Mouse (Mus musculus): ENCODE measurements at regions not wholly inside any gene's neighbourhood (a gene's known extent, or its start where the extent isn't known, plus 50 kb on each side); places are given as distances from the start of the nearest gene placed in this dataset.

DNA sequence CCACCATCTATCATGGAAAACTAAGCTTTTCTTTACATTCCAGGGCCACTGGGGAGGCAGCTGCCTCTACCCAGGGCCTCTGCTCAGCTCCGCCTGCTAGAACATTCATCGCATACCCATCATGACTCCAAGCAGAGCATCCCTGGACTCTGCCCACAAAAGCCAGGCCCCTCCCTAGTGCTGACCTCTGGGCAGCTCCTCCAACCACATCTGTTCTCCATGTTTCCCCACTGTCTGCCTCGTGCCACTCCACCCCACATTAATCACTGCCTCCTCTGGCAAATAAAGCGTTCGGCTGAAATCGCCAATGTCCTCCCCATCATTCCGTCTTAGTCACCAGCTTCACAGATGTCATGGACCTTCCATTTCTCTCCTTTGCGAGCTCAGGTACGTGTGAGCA, 96.2 kb upstream of the Cops8 start:
- DNase-seq (ENCODE audit: low spot score) = no peak

GRCm38 (mm10) chr1:90509371-90509770, 93.4 kb upstream of the Cops8 start:
- no peak for DNase-seq (ENCODE audit: low spot score)

DNA sequence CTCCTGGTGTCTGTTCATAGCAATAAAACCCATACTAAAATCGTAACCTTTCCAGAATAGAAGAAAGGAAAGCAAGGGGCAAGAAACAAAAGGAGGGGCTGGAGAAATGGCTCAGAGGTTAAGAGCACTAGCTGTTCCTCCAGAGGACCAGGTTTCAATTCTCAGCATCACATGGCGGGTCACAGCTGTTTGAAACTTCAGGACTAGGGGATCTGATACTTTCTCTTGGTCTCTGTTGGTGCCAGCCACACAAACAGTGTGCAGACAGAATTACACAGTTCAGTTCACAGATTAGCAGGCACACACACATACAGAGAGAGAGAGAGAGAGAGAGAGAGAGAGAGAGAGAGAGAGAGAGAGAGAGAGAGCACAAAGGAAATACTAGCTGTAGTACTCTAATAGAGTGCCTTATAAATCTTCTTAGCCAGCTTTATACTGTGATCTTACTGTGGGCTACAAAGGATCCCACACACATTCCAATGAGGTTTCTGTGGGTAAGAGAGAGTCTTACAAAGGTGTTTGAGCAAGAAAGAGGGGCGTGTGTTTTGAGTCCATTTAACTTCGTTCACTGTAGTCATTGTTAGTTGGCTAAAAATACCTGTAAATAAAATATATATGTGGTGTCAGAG, 89.2 kb upstream of the Cops8 start:
- no peak for DNase-seq (ENCODE audit: low spot score)

- no peak for DNase-seq (ENCODE audit: low spot score)
Observed at GRCm38 (mm10) chr1:90514176-90514575, 88.6 kb upstream of the Cops8 start.

DNA sequence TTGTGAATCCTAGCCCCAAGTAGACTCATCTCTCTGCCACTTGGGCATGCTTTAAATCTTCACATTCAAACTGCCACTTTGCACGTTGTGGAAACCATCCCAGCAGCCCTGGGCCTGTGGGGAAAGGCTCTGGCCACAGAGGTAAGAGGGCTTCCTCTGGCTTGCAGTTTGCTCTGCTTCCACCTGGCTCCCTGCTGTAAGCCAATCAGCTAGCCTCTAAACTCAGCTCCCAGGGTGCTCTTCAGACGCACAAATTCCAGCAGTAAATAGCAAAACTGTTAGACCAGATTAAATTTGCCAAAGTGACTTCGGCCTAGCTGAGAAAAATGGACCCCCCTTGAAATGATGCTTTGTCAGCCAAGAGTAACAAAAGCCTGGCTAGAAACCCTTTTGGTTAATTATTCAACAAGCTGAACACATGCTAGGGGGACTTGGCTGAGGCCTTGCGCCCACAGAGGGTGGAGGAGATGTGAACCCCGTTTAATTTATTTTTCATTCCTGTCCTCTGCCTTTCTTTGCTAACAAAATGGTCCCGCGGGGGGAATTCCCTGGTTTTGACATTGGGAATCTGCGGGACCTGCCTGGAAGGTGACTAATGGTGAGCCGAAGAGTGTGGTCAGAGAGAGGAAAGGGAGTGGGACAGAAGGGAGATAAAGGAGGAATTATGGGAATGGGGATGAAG, 84.1 kb upstream of the Cops8 start:
- no peak for DNase-seq (ENCODE audit: low spot score)

DNA sequence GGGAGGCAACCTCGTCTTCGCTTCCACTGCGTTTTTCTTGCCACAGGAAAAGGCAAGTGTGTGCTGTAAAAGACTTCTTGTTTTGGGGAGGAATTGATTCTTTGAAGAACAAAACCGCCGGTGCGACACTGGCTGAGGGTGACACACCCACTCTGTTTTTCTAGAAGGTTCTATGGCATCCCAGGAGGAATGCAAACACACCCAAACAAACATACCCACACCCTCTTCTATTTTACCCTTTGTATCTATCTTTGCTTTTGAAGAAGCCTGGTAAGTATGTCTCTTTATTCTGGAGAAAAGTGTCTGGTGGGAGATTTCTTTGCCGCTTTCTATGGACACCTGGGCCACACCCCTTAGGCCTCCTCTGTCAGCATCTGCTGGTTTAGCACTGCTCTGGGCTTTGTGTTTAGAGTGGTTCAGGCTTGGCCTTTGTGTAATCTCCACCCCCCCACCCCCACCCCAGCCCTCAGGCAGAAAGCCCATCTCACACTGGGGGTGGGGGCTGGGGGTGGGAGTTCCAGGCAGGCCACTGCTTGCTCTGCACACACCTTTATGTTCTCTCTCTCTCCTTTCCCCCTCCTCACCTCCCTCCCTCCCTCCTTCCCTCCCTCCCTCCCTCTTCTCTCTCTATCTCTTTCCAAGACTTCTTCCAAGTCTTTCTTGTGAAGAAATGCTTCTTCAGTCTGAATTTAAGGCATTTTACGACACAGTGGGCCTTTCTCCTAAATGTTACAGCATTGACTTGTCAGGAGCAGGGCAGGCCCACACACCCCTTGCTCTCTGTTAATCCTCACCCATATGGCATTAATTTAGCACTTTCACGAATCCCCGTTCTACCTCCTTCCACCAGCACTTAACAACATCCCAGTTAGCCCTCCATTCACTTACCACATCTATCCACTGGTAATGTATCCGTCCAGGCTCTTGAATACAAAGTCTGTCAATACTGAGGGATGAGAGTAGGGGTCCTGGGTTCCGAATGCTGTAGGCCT, 83.2 kb upstream of the Cops8 start:
- no peak for DNase-seq (ENCODE audit: low spot score)

GRCm38 (mm10) chr1:90522294-90522693, 80.5 kb upstream of the Cops8 start:
- DNase-seq (ENCODE audit: low spot score) = no peak

DNA sequence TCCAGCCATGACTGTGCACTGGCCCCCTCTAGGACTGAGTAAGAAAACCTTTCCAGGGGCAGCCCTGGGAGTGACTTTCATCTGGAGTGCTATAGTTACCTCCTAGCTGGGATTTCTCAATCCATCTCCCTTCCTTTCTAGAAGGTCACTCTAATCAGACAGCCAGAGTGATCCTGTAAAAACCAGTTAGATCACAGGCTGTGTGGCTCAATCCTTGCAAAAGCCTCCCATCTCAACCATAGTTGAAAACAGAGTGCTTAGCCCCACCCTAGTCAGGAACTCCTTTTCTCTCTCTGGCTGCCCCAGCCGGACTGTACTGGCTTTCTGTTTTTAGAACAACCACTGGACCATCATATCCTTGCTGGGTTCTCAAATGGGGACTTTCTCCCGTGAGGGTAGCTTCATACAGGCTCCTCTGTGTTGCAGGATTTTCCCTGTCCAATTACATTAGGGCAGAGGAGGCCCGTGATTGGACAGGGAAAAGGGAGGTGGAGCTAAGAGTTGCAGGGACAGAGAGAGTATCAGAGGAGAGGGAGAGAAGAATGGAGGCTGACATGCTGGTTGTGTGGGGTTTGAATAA, 78.0 kb upstream of the Cops8 start:
- no peak for DNase-seq (ENCODE audit: low spot score)

DNA sequence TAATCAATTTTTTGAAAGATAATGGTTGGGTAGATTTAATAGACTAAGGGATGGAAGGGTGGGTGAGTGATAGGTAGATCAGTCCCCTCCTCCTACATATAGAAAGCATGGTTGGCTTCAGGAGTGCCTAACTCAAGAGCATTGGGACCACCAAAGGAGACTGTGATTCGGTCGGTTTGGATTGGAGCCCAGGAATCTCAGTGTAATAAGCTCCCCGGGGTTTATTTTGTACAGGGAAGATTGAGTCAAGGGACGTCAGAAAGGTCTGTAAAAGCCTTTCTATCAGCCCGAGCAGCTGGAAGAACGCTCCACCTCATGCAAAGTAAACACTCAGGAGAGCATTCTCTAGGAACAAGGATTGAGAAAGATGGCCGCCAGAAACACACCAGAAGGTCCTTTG, 76.5 kb upstream of the Cops8 start:
- no peak for DNase-seq (ENCODE audit: low spot score)

DNA sequence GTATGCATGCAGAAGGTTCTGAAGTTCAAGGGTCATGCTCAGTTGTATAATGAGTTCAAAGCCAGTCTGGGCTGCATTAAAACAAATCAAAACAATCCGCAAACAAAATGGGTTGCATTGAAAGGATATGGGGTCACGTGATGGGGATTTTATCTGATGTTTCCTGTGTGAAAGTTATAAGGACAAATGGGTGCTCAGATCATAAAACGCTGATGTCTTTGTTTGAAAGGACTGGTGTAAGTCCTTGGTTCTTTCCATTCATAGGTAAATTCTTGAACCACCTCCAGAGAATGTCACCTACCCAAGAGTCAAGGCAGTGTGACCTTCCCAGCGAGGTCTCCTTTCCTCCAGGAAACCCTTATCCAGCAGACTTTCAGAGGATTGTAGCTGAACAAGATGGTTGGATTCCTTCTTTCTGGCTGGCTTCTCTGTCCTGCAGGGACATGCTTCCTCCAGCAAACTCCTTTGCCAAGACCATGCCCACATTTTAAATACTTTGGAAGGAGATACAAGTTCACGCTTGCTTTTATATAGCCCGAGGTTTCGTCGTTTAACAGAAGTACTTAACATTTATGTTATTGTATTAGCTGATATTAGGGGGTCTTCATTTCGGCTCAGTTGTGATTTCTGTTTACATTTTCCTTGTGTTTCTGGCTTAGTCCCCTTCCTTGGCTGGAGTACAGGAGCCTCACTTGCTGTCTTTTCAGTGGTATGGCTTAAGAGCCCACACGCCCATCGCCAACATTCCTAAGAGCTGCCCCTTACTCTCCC, 74.6 kb upstream of the Cops8 start:
- no peak for DNase-seq (ENCODE audit: low spot score)

DNA sequence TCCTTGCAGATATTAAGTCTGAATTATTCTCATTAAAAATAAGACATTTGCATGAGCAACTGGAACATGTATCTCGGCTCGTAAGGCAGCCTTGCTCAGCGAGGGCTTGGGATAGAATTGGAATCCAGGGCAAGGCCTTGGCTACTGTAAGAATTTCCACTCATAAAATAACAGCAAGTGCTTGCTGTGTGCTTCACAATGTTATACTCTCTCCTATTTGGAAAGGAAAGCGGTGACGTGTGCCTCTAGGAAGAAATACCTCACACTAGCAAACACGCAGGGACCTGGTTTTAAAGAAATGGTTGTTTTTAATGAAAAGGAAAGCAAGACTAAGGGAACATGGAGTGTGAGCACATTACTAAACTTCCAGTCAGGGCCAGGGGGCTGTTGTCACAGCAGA, 69.3 kb upstream of the Cops8 start:
- DNase-seq (ENCODE audit: low spot score) = no peak

DNA sequence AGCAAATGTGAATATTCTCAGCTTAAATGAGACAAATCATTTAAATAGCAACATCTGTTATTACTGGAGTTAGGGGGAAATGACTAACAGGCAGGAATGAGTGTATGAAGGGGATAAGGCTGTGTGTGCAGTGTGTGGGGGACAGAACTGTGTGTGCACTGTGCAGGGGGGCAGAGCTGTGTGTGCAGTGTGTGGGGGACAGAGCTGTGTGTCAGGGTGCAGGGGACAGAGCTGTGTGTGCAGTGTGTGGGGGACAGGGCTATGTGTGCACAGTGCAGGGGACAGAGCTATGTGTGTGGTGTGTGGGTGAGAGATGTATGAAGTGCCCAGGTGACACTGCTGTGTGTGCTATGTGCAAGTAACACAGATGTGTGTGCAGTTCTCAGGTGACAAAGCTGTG, 66.7 kb upstream of the Cops8 start:
- no peak for DNase-seq (ENCODE audit: low spot score)

GRCm38 (mm10) chr1:90543801-90544795, 58.7 kb upstream of the Cops8 start:
- no peak for DNase-seq (ENCODE audit: low spot score)

- no peak for DNase-seq (ENCODE audit: low spot score)
Observed at GRCm38 (mm10) chr1:90544821-90545536, 57.8 kb upstream of the Cops8 start.

- DNase-seq (ENCODE audit: low spot score) = no peak
Observed at GRCm38 (mm10) chr1:90552644-90553043, 50.1 kb upstream of the Cops8 start.

Measured in urinary bladder, postnatal 10 days (tissue).